Mouse (Mus musculus) kidney, postnatal 14 days (tissue): ENCODE measurements at regions not wholly inside any gene's neighbourhood (a gene's known extent, or its start where the extent isn't known, plus 50 kb on each side); places are given as distances from the start of the nearest gene placed in this dataset.

ENCODE experiments used
- DNase-seq: peaks from one replicate; pipeline ENCODE4 v3.0.0; 2022; ENCODE audit warnings: mixed read lengths

- DNase-seq: no peak
Observed at GRCm38 (mm10) chrX:37753474-37753873, 51.2 kb upstream of the Rhox5 start.

- peak; percentile 0 for DNase-seq
Observed at GRCm38 (mm10) chrX:37754385-37754784, 50.3 kb upstream of the Rhox5 start.
